Mouse (Mus musculus) spleen, embryonic (tissue): ENCODE data around the gene Zmiz1.

Source experiments
- CTCF ChIA-PET: fragments of 350-600 bp; sonication (Branson Sonifier 250); formaldehyde crosslinking; loops from one replicate; lab custom pipeline; 2022; lab: Charles Lee

The Zmiz1 gene

DNA sequence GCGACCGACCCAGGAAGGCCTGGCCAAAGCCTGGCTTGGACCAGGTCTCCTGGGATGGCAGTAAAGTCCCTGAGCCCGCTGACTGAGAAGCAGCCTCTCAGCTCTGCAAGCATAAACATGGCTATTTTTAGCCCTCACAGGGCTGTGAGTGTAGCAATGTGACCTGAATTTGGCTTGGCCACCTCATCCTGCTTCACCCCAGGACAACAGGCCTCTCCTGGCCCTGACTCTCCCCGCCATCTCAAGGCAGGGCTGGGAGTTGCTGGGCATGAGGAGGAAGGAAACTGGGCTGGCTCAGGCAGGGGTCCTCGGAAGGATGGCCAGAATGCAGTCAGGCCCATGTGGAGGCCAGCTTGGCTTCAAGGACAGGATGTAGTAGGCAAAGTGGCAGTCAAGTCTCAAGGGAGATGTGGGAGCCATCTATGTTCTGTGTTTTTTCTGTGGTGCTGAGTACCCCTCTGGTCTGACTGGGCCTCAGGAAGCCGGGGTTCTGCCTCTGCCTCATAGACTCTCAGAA lies 29.2 kb downstream of the Zmiz1 start:
- CTCF ChIA-PET: interaction anchor here (0.6 to 1.1 kb wide), 2 partner anchors 11 kb away, joined by 3 to 5 read pairs; no protein-coding TSS in a partner anchor

DNA sequence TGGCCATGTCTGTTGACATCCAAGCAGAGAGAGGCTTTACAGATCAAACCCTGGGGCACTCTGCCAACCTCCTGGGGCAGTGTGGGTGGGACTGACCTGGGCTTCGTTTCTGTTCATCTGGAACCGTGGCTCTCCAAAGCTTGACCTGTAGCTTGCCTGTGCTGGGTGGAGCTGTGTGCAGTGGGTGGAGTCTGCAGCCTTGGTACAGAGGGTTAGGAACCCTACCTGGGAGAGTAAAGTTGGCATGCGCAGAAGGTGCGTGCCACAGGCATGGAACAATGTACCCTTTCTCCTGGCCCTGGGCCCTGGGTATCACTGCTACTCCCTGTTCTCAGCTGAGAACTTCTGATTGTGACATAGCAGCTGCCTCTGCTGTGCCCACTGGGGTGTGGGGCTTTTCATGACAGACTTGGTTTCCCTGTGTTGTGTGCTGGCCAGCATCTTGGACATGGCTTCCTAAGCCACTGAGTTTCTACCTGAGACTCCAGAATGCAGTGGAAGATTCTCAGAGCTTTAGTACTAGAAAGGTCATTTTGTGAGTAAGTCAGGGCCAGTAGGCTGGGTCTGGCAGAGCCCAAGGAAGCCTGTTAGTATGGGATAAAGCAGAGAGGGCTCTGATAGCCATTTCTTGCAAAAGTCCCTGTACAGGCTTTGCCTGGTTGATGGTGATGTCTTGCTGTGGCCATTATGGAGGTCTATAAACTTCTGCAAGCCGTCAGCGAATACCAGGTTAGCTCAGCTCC lies 30.5 kb downstream of the Zmiz1 start:
- CTCF ChIA-PET: no interaction called here

- CTCF ChIA-PET: no interaction called here
Observed at GRCm38 (mm10) chr14:25491961-25492360, 33.0 kb downstream of the Zmiz1 start.

DNA sequence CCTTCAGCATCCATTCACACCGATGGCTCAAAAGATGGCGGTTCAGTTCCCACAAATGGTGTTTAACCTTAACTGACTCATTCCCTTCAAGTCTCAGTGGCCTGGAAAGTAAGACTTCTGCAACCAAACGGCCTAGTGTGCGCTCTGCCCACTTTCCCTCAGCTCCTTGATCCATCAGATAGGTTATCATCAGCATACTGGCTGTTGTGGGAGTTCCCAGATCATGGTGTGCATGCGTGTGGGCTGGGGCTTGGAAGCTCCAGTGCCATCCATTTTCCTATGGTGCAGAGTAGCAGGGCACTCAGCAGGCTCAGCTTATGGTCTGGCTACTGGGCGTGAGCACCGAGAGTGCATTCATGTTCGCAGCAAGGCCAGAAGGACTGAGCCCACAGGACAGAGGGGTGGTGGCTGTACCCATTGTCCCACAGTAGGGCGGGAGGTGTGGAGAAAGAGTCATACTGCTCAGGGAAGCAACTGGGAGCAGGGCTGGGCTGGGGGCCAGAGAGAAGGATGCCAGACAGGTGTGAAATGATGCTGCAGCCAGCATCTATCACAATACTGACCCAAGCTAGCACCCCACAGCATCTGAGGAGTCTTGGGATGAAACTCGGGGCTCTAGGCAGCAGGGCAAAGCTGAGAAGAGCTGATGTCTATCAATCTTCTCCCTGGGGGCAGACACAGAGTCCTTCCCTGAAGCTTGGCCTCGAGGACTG lies 33.7 kb downstream of the Zmiz1 start:
- CTCF ChIA-PET: no interaction called here

- CTCF ChIA-PET: no interaction called here
Observed at GRCm38 (mm10) chr14:25493301-25494241, 34.6 kb downstream of the Zmiz1 start.

- CTCF ChIA-PET: no interaction called here
Observed at GRCm38 (mm10) chr14:25494778-25495177, 35.8 kb downstream of the Zmiz1 start.

GRCm38 (mm10) chr14:25496116-25496515 lies 37.1 kb downstream of the Zmiz1 start:
- CTCF ChIA-PET: no interaction called here

DNA sequence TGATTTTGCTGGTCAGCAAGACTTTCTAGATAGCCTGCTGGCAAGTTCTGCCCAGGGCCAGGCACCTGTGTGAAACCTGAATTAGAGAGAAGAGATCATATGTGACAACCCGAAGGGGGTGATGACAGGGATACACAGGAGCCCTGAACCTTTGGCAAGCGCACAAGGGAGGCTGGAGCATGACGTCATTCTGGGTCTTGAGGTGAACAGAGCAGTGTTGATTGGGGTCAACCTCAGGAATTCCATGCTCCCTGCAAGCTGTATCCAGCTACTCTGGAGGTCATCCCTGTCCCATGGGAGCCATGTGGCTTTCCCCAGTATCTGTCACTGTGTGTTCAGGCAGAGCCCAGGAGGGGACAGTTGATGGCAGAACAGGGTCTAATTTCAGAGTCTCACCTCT lies 38.0 kb downstream of the Zmiz1 start:
- CTCF ChIA-PET: no interaction called here

DNA sequence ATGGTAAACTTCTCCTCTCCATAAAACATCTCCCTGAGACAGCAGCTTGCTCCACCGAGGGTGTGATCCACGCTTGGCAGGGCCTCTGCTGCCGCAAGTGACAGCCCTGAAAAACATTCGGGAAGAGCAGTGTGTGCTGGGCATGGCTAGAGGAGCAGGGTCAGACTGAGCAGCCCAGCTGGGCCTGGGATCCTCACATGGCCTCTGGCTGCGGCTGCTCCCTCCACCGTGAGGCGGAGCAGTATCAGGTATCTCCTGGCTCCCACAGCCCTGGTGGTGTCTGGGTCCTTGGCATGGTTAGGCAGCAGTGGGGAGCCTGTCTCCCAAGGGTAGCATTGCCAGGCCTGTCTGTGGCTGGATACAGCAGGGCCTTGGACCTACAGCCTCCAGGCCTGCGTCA lies 38.6 kb downstream of the Zmiz1 start:
- CTCF ChIA-PET: no interaction called here

DNA sequence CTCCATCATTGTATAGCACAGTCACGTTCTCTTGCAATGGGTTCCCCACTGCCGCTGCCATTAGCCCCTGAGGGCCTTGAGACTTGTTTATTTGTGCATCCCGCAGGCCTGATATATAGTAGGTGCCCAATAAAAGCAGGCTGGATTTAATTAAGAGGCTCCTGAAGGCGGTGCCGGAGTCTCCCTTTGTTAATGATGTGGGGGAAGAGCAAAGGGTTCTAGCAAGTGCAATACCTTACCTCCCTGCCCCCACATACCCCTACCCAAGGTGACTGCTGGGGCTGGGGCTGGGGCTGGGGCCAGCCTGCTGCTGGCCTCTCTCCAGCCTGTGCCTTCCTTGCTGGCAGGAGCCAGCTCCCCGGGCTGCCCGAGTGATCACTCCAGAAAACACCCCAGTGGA lies 39.4 kb downstream of the Zmiz1 start:
- CTCF ChIA-PET: no interaction called here

DNA sequence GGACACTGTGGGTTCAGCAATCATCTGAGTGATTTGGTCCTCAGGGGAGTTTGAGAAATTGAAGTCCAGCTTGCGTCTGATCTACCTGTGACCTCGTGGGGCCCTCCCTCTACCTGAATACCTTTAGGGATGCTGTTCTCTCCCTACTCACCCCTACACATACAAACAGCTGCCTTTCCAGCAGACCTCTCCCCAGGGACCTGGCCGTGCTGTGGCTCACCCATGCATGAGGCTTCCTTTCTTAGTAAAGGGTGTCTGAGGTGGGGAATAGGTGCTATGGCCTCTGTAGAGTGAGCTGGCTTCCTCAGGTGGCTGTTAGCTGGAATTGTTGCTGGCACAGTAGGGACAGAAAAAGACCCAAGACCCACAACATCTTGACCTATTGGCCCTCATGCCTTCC lies 40.5 kb downstream of the Zmiz1 start:
- CTCF ChIA-PET: interaction anchor here (0.5 to 0.7 kb wide), 2 partner anchors 11 to 120 kb away, joined by 5 to 28 read pairs; no protein-coding TSS in a partner anchor

DNA sequence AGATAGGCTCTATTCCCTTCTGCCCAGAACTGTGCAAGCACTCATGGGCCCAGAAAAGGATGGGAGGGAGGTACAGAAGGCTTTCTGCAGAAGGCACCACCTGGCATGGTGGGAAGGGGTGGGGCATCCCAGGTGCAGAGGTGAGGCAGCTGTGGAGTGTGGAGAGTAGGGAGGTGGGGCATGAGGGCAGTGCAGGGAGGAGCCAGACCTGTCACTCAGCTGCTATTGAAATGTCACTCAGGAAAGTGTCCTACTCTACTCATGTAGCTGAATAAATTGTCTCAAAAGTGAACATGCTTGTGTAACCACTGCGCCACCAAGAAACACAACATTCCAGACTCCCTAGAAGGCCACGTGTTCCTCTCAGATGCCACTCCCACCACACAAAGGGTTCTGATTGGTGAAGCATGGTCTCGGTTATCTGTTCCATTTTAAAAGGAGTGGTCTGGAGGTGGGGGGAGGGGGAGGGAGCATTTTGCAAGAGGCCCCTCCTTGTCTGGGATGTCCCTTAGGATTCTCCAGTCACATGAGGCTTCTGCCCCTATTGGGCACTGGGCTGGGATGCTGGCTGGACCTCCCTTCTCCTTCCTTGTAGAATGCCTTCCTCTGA lies 41.6 kb downstream of the Zmiz1 start:
- CTCF ChIA-PET: no interaction called here

DNA sequence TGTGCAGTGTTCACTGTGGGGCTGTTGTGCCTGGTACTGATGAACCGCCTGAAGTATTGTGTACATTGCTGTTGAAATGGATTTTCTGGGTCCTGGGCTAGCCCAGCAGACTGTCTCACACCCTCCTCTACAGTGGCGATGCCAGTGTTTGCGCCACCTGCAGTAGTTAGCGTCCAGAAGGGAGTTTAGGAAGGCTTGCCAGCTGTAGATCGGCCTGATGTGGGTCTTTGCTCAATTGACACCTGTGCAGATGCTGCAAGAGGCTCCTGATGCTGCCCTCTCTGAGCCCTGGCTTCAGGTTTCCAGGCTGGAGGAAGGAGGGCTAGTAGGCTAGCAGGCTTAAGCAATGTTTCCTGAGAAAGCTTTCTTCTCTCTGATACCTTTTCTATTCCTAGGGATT lies 42.5 kb downstream of the Zmiz1 start:
- CTCF ChIA-PET: no interaction called here

GRCm38 (mm10) chr14:25502355-25502754 lies 43.4 kb downstream of the Zmiz1 start:
- CTCF ChIA-PET: no interaction called here

GRCm38 (mm10) chr14:25504241-25504640 lies 45.3 kb downstream of the Zmiz1 start:
- CTCF ChIA-PET: no interaction called here

- CTCF ChIA-PET: interaction anchor here (0.6 kb wide), 1 partner anchor 59 kb away, joined by 4 read pairs; no protein-coding TSS in a partner anchor
Observed at GRCm38 (mm10) chr14:25505201-25505671, 46.3 kb downstream of the Zmiz1 start.

- CTCF ChIA-PET: no interaction called here
Observed at GRCm38 (mm10) chr14:25508111-25508756, 49.2 kb downstream of the Zmiz1 start.

- CTCF ChIA-PET: no interaction called here
Observed at GRCm38 (mm10) chr14:25508757-25509139, 49.8 kb downstream of the Zmiz1 start.

DNA sequence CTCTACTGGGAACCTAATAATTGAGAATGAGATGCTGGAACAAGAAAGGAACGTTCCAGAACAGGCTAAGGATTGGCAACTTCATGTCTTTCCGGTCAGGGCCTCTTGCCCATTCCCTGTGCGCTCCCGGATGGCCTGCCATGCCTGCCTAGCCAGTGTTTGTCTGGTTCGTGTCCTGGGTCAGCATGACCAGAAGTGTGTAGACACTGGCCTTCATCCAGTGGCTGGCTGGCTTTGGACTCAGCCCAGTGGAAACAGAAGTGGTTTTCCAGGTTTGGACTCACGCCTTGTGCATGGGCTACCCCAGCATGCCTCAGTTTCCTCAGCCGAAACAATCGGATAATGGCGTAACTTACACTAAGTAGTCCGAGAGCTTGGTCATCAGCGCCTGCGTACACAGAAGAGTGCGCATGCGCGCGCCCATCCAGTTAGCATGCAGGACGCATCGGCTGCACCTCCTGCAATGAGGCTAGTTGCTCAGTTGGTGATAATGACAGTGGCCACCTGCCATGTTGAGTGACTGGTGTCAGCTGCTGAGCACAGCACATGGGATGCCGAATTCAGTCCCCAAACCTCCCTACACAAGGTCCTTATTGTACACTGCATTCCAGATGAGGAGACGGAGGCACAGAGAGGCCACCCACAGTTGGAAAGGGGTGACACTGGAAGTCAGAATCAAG lies 50.6 kb downstream of the Zmiz1 start:
- CTCF ChIA-PET: no interaction called here

- CTCF ChIA-PET: no interaction called here
Observed at GRCm38 (mm10) chr14:25510362-25510761, 51.4 kb downstream of the Zmiz1 start.
